Mouse (Mus musculus) thymus, postnatal 4 days (tissue): ENCODE data around the gene Cacnb2.
A peak's percentile ranks its signal among the peaks of the same experiment; 100 is the strongest.

Experiments
- DNase-seq: peaks from one replicate; pipeline ENCODE4 v3.0.0; 2021

Cacnb2 gene

GRCm38 (mm10) chr2:14874281-14875037 lies 271.6 kb downstream of the Cacnb2 start:
- no peak for DNase-seq

- no peak for DNase-seq
These were observed 272.2 kb downstream of the Cacnb2 start for GRCm38 (mm10) chr2:14875121-14875520.

- no peak for DNase-seq
These were observed 272.7 kb downstream of the Cacnb2 start for GRCm38 (mm10) chr2:14875616-14876015.

- no peak for DNase-seq
These were observed 276.1 kb downstream of the Cacnb2 start for GRCm38 (mm10) chr2:14878953-14879352.

- DNase-seq = no peak
These were observed 280.6 kb downstream of the Cacnb2 start for GRCm38 (mm10) chr2:14883460-14883859.

GRCm38 (mm10) chr2:14888406-14889195 lies 285.7 kb downstream of the Cacnb2 start:
- DNase-seq = no peak

- DNase-seq = no peak
These were observed 300.9 kb downstream of the Cacnb2 start for GRCm38 (mm10) chr2:14903837-14904236.

GRCm38 (mm10) chr2:14904865-14905264 lies 302.0 kb downstream of the Cacnb2 start:
- no peak for DNase-seq

GRCm38 (mm10) chr2:14907124-14907925 lies 304.4 kb downstream of the Cacnb2 start:
- DNase-seq = peak; percentile 14

GRCm38 (mm10) chr2:14917585-14918247 lies 314.8 kb downstream of the Cacnb2 start:
- no peak for DNase-seq

- no peak for DNase-seq
These were observed 327.0 kb downstream of the Cacnb2 start for GRCm38 (mm10) chr2:14929866-14930265.

GRCm38 (mm10) chr2:14931968-14932367 lies 329.1 kb downstream of the Cacnb2 start:
- no peak for DNase-seq

- DNase-seq = no peak
These were observed 333.6 kb downstream of the Cacnb2 start for GRCm38 (mm10) chr2:14936492-14936891.

- DNase-seq = no peak
These were observed 339.4 kb downstream of the Cacnb2 start for GRCm38 (mm10) chr2:14942261-14942660.

- no peak for DNase-seq
These were observed 340.9 kb downstream of the Cacnb2 start for GRCm38 (mm10) chr2:14943691-14944357.

GRCm38 (mm10) chr2:14953090-14953489 lies 350.2 kb downstream of the Cacnb2 start:
- DNase-seq = no peak

GRCm38 (mm10) chr2:14960963-14961488 lies 358.1 kb downstream of the Cacnb2 start:
- no peak for DNase-seq

GRCm38 (mm10) chr2:14961493-14961892 lies 358.6 kb downstream of the Cacnb2 start:
- no peak for DNase-seq

- DNase-seq = no peak
These were observed 381.1 kb downstream of the Cacnb2 start for GRCm38 (mm10) chr2:14984029-14984428.

- DNase-seq = peak; percentile 24
These were observed 385.6 kb downstream of the Cacnb2 start for GRCm38 (mm10) chr2:14988451-14988850.

- peak; percentile 48 for DNase-seq
These were observed 386.5 kb downstream of the Cacnb2 start for GRCm38 (mm10) chr2:14989350-14989749.

- peak; percentile 42 for DNase-seq
These were observed 389.6 kb downstream of the Cacnb2 start for GRCm38 (mm10) chr2:14992531-14992930.
